Mouse (Mus musculus) ovary, adult 18-20 months (tissue): ENCODE data around the gene Otogl.
A peak's percentile ranks its signal among the peaks of the same experiment; 100 is the strongest.

Experiments used
- DNase-seq: peaks from one replicate; pipeline ENCODE4 v3.0.0; 2022; ENCODE audit warnings: low spot score, mixed read lengths

The Otogl gene

GRCm38 (mm10) chr10:107912084-107912573 is at the start of gene Otogl:
Otogl (minus strand) TSS chr10:107912134.
- no peak for DNase-seq

- DNase-seq = no peak
These were observed 44.7 kb upstream of the Otogl start for GRCm38 (mm10) chr10:107956588-107956987.

- no peak for DNase-seq
These were observed 42.5 kb upstream of the Otogl start for GRCm38 (mm10) chr10:107954444-107954843.

- DNase-seq = no peak
These were observed 39.7 kb upstream of the Otogl start for GRCm38 (mm10) chr10:107951596-107951995.

GRCm38 (mm10) chr10:107949945-107950344 is 38.0 kb upstream of the Otogl start:
- DNase-seq = no peak

- no peak for DNase-seq
These were observed 36.7 kb upstream of the Otogl start for GRCm38 (mm10) chr10:107948647-107949046.

GRCm38 (mm10) chr10:107948038-107948437 is 36.1 kb upstream of the Otogl start:
- no peak for DNase-seq

- no peak for DNase-seq
These were observed 34.4 kb upstream of the Otogl start for GRCm38 (mm10) chr10:107946348-107946747.

- no peak for DNase-seq
These were observed 31.9 kb upstream of the Otogl start for GRCm38 (mm10) chr10:107943859-107944258.

- DNase-seq = no peak
These were observed 29.4 kb upstream of the Otogl start for GRCm38 (mm10) chr10:107941188-107941900.

- no peak for DNase-seq
These were observed 28.4 kb upstream of the Otogl start for GRCm38 (mm10) chr10:107940302-107940701.

- DNase-seq = no peak
These were observed 27.9 kb upstream of the Otogl start for GRCm38 (mm10) chr10:107939821-107940220.

- DNase-seq = no peak
These were observed 22.1 kb upstream of the Otogl start for GRCm38 (mm10) chr10:107934055-107934454.

- no peak for DNase-seq
These were observed 21.6 kb upstream of the Otogl start for GRCm38 (mm10) chr10:107933527-107933926.

- peak; percentile 17 for DNase-seq
These were observed 20.2 kb upstream of the Otogl start for GRCm38 (mm10) chr10:107931833-107932828.

- DNase-seq = peak; percentile 11
These were observed 18.6 kb upstream of the Otogl start for GRCm38 (mm10) chr10:107930471-107931021.

- DNase-seq = no peak
These were observed 13.4 kb upstream of the Otogl start for GRCm38 (mm10) chr10:107925306-107925705.

GRCm38 (mm10) chr10:107923860-107924259 is 11.9 kb upstream of the Otogl start:
- DNase-seq = no peak

- DNase-seq = no peak
These were observed 10.8 kb upstream of the Otogl start for GRCm38 (mm10) chr10:107922750-107923149.

- DNase-seq = peak; percentile 20
These were observed 9.6 kb upstream of the Otogl start for GRCm38 (mm10) chr10:107921549-107921948.

GRCm38 (mm10) chr10:107921134-107921533 is 9.2 kb upstream of the Otogl start:
- DNase-seq = no peak

GRCm38 (mm10) chr10:107913013-107913412 is 1.1 kb upstream of the Otogl start:
- no peak for DNase-seq
